Mouse (Mus musculus): ENCODE measurements around the gene Cacng6.

Gene Cacng6

DNA sequence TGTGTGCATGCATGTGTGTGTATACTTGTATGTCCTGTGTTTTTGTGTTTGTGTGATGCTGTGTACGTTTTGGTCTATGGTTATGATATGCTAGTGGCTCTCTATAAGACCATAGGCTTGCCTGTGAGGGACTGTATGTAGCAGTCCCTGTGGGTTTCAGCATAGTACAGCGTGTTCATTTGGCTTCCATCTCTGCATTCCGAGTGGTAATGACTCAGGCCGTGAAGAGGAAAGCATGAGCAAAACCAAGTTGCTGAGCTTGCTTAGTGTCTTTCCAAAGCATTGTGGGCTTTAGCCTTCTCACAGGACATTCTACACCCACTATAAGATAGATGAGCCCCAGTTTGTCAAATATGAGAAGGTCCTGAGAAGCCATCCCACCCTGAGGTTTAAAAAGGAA is 39.3 kb downstream of the Cacng6 start:
- DNase-seq (ENCODE audit: low spot score in 2 of 2) = no peak

DNA sequence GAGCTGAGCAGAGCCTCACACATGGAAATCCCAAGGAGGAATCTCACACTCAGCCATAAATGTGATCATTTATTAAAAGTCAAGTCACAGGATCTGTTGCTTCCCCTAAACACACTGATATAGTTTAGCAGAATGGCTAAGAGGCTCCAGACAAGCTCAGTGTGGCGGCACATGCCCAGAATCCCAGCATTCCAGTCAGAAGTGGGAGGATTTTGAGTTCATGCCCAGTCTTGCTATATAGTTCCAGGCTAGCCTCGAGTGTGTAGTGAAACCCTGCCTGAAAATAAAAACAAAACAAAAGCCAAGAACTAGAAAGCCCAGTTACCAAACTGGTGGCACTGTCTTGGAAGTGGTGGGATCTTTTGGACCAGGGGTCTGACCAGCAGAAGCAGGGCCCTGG is 44.6 kb downstream of the Cacng6 start:
- no peak for DNase-seq (ENCODE audit: low spot score in 2 of 2)

DNA sequence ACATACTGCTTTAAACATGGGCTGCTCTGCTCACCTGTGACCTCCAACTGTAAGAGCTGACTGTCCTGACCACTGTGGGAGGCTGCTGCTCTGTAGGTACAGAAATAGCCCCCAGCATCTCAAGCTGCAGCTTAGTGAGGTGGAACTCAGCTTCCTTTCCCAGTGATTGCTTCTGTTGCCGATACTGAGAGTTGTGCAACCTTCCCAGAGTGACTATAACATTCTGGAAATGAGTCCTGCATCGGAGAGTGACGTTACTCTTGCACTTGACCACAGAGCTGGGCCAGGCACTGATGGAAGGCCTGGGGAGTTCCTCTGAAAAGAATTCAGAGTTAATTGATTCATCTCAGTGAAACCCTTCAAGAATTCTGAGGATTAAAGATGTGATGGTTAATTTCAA is 48.8 kb downstream of the Cacng6 start:
- no peak for DNase-seq (ENCODE audit: low spot score in 2 of 2)

DNA sequence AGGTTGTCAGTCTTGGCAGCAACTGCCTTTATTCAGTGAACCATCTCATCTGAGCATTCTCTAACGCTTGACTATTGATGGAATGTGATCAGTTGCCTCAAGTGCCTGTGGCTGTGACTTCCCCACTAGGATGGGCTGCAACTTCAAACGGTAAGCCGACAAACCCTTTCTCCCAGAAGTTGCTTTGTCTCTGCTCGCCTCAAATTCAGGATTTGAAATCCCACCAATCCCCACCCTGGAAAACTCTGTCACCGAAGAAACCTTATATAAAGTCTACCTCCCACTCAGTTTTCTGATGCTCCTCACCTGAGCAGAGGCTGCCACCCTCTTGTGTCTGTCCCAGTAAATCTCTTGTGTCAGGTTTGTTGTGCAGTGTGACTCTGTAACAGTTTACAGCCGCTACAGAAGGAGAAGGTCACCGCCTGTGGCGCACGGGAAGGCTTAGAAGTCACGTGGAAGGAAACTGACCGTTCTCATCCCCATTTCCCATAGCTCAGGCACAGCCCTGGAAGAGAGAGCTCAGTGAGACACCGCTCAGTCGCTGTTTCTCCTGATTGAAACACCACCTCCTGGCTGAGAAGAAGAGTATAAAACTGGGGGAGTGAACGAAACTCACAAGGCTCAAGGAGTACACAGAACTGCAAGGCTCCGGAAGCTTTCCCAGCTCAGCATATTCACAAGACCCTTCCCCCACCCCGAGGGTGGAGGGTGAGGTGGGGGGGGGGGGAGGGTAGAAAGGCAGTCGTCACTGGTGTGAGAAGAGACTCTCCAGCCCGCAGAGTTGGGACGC is 50.5 kb downstream of the Cacng6 start:
- no peak for DNase-seq (ENCODE audit: low spot score in 2 of 2)

DNA sequence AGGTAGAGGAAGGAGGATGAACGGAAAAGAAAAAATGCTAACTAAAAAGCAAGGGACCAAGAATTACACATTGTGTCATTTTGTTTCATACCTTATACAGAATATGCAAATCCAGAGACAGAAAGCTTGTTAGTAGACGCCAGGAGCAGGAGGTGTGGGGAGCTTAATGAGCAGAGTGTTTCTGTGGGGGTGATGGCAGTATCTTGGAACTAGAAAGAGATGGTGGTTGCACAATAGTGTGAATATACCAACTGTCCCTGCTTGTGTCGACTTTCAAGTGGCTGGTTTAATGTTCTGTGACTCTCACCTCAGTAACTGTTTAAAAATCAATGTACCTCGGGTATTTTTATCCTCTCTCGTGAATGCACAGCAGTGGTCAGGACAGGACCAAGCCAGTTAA is 52.7 kb downstream of the Cacng6 start:
- DNase-seq (ENCODE audit: low spot score in 2 of 2) = peak; percentile 42 to 46

DNA sequence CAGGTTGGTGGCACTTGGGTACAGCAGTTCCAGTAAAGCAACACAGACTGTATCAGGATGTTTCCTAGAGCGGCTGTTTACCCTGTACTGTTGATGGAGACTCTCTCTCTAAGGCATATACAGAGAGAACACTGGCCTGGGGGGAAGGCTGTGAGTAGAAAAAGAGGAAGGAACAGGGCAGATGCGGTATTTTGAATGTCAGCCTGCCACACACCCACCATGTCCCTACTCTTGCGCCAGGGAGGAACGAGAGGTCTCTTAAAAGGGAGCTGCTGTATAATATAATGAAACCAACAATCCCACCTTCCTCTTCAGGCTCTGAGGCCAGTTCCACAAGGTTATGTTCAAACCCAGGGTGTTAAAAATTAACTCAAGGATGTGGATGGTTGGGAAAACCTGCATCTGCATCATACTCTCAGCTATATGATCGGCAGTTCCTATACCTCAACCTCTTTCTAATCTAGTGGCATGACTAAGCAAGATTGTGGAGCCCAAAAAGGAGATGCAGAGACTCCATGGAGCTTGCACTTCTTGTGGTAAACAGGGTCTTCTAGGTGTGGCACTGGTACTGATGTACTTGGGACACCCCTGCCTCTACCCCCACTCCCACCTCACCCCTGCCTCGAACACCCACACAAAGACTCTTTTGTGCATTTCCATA is 58.1 kb downstream of the Cacng6 start:
- no peak for DNase-seq (ENCODE audit: low spot score in 2 of 2)
